Mouse (Mus musculus) lung, adult 18-20 months (tissue): ENCODE measurements around the gene Pex11b.
"Not testable (repeated sequence)": the region's sequence is repeated elsewhere in the genome, so short reads cannot be mapped to it uniquely, and the experiment has no call there.

Experiments
- DNase-seq, 2 experiments: peaks; one replicate each; pipeline ENCODE4 v3.0.0; 2022; ENCODE audit warnings: mixed read lengths in 2 of 2

The Pex11b gene

GRCm38 (mm10) chr3:96623201-96623600, 12.0 kb upstream of the Pex11b start:
- no peak for DNase-seq

DNA sequence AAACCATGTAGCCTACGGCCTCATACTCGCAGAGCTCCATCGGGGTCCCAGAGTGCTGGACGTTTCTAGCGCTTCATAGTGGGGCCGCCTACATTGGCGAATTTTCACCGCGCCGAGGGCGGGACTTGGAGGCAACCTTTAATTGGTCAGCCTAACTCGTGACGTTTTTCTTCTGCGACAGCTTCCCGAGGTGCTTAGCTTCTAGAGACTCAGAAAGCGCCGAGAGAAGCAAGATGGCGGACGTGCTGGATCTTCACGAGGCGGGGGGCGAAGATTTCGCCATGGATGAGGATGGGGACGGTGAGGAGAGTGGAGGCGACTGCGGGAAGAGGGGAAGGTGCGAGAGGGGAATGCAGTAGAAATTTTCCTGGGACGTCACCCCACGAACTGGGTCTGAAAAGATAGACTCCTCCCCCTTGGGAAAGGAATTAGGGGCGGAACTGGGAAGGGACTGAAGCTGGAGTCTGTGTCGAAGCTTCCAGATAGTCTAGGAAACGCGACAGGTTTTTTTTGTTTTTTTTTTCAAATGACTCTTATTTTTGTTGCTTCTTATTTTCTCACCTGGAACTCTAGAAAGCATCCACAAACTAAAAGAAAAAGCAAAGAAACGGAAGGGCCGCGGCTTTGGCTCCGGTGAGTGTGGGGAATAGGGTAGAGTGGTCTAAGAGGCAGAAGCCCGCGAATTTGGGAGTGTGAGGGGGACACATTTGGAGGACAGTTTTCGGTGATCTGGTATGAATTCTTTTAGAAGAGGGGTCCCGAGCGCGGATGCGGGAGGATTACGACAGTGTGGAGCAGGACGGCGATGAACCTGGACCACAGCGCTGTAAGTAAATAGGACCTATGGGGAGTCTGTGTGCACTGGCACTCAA, 5.2 kb upstream of the Pex11b start, which contains the start of gene Rbm8a:
TSS of gene Rbm8a (plus strand) at position 205 of the 872 bp plus-strand sequence.
- DNase-seq, result peak; percentile 96 to 97

DNA sequence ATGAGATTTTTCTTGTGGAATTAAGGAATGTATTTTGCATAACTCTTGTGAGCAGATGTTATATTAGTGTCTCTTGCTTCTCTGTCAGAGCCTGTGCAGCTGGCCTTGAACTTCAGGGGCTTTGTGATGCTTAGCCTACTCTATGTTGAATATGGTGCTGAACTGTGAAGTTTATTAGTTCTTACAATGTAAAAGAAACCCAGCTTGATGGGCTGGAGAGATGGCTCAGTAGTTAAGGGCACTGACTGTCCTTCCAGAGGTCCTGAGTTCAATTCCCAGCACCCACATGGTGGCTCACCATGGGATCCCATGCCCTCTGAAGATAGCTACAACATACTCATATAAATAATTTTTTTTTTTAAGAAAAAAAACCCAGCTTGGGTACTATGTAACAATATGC, 3.1 kb upstream of the Pex11b start:
- DNase-seq, result no peak

DNA sequence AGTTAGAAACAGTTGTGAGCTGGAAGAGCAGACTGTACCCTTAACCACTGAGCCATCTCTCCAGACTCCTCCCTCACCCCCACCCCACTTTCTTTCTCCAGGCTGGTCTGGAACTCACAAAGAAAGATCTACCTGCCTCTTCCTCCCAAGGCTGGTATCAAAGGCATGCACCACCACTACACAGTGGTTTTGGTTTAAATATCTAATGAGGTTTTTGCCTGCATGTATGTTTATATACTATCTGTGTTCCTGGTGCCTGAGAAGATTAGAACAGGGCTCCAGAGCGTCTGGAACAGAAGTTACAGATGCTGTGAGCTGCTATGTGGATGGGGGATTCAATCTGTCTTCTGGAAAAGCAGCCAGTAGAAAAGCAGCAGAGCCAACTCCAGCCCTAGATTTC, 1.2 kb upstream of the Pex11b start:
- DNase-seq, result no peak

- DNase-seq, result no peak
Observed at GRCm38 (mm10) chr3:96635906-96636305, 730 bp downstream of the Pex11b start.

DNA sequence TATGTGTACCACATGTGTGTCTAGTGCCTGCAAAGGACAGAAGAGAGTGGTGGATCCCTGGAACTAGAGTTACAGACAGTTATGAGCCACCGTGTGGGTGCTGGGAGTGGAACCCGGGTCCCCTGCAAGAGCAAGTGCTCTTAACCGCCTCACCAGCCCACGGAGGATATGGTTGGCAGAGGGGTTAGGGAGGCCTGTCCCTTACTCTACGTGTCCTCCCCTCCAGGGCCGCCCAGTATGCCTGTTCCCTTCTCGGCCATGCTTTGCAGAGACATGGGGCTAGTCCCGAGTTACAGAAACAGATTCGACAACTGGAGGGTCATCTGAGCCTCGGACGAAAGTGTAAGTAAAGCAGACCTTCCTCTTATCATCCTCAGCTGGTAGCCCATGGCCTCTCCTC, 1.3 kb downstream of the Pex11b start:
- DNase-seq, result no peak

DNA sequence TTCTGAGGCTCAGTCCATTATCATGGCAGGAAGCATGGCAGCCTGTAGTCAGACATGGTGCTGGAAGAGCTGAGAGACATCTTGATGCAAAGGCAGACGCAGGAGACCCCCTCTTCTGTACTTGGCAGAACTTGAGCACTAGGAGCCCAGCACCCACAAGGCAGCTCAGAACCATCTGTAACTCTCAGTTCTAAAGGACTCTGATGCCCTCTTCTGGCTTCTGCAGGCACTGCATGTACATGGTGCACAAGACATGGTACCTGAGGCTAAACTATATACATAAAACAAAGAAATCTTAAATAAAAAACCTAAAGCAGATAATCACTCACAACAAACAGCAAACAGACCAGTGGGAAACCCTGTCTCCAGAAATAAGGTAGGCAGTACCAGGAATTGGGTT, 4.0 kb downstream of the Pex11b start:
- DNase-seq, result peak; percentile 65 to 74

- peak in 1 of 2 experiments; percentile 35 for DNase-seq
Observed at GRCm38 (mm10) chr3:96645018-96645649, 10.0 kb downstream of the Pex11b start, which contains the start of gene Itga10. Itga10 (plus strand) TSS chr3:96645584.

DNA sequence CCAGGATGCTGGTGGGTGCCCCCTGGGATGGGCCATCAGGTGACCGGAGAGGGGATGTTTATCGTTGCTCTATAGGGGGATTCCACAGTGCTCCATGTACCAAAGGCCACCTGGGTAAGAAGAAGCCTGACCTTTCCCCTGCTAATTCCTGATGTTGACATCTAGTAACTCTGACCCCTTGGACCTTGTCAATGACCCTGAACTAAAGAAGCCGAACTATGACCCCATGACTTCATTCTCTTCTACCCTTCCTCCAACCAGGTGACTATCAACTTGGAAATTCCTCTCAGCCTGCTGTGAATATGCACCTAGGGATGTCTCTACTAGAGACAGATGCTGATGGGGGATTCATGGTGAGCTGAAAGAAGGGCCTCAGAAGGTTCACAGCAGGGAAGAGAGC, 12.2 kb downstream of the Pex11b start:
- DNase-seq, result no peak

GRCm38 (mm10) chr3:96660901-96661300, 25.7 kb downstream of the Pex11b start:
- no peak for DNase-seq

DNA sequence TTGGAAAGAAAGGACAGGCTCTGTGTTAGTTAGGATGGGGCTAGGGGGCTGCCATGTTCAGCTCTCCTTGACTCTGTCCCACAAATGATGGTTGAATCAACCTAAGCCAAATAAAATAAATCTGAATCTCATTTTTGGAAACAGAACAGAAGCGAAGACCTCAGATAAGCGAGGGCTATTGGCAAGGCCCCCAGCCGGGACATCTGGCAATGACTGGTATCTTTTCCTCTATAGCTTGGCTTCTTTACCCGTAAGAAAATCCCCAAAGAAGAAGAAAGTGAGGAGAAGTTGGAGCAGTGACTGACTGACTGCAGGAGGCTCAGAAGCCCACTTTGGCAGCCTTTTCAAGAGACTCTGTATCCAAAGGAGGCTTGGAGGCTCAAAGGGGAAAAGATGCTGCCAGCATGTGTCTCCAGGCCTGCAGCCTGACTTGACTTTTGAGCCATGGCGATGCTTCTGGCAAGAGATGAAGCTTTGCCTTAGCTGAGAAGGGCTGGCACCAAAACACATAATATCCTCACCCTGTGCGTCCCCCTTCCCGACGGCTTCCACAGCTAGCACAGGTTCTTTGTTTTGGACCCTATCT, 27.6 kb downstream of the Pex11b start:
- no peak for DNase-seq

- DNase-seq, result peak; percentile 80 to 86
Observed at GRCm38 (mm10) chr3:96663432-96664239, 28.5 kb downstream of the Pex11b start.

- not testable (repeated sequence) for DNase-seq
Observed at GRCm38 (mm10) chr3:96665732-96666363, 30.7 kb downstream of the Pex11b start.

DNA sequence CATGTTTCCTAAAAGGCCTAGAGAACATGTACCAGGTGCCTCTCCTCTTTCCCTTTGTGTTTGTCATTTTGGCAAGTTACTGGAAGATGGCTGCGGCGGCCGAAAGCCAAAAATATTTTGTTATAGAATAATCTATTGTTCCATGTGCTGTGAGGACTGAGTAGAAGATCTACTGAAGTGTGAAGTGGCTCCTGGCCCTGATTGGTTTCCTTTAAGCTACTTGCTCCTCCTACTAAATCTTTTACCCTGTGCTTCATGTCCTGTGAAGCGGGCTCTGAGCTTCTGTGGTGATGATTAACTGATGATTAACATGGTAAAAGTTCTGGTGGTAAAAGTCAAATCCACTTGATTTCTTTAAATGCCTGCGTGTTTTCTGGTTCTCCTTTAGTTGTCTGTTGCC, 31.7 kb downstream of the Pex11b start:
- DNase-seq, result no peak

DNA sequence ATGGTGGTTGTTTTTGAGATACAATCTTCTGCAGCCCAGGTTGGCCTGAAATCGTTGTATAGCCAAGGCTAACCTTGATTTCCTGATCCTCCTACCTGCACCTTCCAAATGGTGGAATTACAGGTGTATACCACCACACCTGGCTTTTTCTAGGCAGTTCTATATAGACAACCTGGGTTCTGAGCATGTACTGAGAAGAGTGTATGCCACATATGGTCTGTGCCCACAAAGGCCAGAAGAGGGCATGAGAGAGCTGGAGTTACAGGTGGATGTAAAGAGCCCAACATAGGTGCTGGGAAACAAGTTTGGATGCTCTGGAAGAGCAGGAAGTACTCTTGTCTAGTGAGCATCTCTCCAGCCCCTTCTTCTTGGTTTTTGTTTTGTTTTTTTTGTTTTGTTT, 32.1 kb downstream of the Pex11b start:
- peak; percentile 20 to 33 for DNase-seq

GRCm38 (mm10) chr3:96668424-96669067, 33.4 kb downstream of the Pex11b start:
- no peak for DNase-seq

GRCm38 (mm10) chr3:96669727-96670468, 34.7 kb downstream of the Pex11b start, which contains the start of gene Ankrd35:
Ankrd35 (plus strand) TSS chr3:96670131.
- DNase-seq, result peak; percentile 89 to 91

DNA sequence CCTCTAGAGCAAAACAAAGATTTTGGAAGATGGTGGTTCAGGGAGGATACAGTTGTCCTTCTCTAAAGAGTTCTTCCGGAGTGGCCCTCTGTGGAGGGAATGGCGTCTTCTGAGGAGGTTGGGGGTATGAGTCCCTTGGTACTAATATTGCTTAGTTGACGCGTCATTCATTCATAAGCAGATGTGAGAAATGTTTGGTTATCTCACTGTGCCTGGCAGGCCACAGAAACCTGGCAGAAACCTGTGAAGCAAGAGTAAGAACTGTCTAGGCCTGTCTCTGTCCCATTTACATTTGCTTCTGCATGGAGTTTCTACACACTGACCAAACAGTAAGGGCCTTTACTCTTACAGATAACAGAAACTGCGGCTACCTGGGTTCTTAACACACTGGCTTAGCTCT, 36.3 kb downstream of the Pex11b start:
- no peak for DNase-seq

DNA sequence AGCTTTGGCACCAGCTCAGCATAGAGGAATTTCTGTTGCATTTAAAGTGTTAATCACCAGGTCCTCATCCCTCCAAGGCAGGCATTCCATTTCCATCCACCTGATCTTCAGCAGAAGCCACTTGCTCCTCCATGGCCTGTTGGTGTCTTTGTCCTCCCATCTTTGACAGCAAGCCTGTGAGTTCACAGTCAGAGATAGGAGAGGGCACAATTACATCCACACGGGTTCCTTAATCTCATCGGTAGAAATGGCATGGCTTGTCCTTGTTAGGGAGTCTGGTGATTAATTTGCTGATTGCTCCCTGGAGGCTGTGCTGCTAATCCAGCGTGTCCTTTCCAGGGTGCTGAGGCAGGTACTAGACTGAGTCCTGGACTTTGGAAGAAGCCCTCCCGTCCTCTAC, 38.3 kb downstream of the Pex11b start:
- no peak for DNase-seq

GRCm38 (mm10) chr3:96674442-96674841, 39.3 kb downstream of the Pex11b start:
- DNase-seq, result no peak

GRCm38 (mm10) chr3:96675171-96675570, 40.0 kb downstream of the Pex11b start:
- DNase-seq, result no peak
